Mouse (Mus musculus) heart, embryonic 14.5 days (tissue): ENCODE measurements at regions not wholly inside any gene's neighbourhood (a gene's known extent, or its start where the extent isn't known, plus 50 kb on each side); places are given as distances from the start of the nearest gene placed in this dataset.

Source experiments
- ATAC-seq: fragments of 200-750 bp; cut with Nextera tagmentation; 2 replicates; pipeline ENCODE4 v1.8.0; 2017; ENCODE audit warnings: low read depth, moderate TSS enrichment; ENCODE audit not compliant: insufficient number of reproducible peaks, insufficient read depth, low FRiP score
- H3K27ac ChIP-seq, 2 experiments: fragments of 200-500 bp in 1 of 2; fragments of 300-500 bp in 1 of 2; sonication (generic) in 1 of 2; replicated peaks in 1 of 2; 2 replicates each; pipeline ENCODE4 v1.5.1; 2012 to 2014; ENCODE audit warnings: low read depth in 2 of 2, low read length in 2 of 2, control low read depth in 1 of 2, mild to moderate bottlenecking in 1 of 2, mixed read lengths in 1 of 2; ENCODE audit not compliant: control insufficient read depth in 1 of 2, insufficient read depth in 1 of 2
- H3K27me3 ChIP-seq: fragments of 300-500 bp; sonication (generic); 2 replicates; pipeline ENCODE4 v1.6.1; 2014; ENCODE audit warnings: mild to moderate bottlenecking, low read length, control low read depth; ENCODE audit not compliant: control insufficient read depth, insufficient read depth
- H3K36me3 ChIP-seq: fragments of 300-500 bp; sonication (generic); 2 replicates; pipeline ENCODE4 v1.6.1; 2014; ENCODE audit warnings: mild to moderate bottlenecking, control low read depth, low read length, mixed read lengths; ENCODE audit not compliant: control insufficient read depth, insufficient read depth
- H3K4me1 ChIP-seq, 2 experiments: fragments of 200-500 bp in 1 of 2; fragments of 300-500 bp in 1 of 2; sonication (generic) in 1 of 2; 2 replicates each; pipeline ENCODE4 v1.6.1; 2012 to 2014; ENCODE audit warnings: low read length in 2 of 2, control low read depth in 1 of 2, mixed read lengths in 1 of 2; ENCODE audit not compliant: control insufficient read depth in 2 of 2, insufficient read depth in 2 of 2
- H3K4me2 ChIP-seq: fragments of 300-500 bp; sonication (generic); 2 replicates; pipeline ENCODE4 v1.6.1; 2014; ENCODE audit warnings: mild to moderate bottlenecking, low read length
- H3K4me3 ChIP-seq, 2 experiments: fragments of 200-500 bp in 1 of 2; fragments of 300-500 bp in 1 of 2; sonication (generic) in 1 of 2; 2 replicates each; pipeline ENCODE4 v1.5.1; 2012 to 2014; ENCODE audit warnings: low read length in 2 of 2, mild to moderate bottlenecking in 2 of 2, control low read depth in 1 of 2, low read depth in 1 of 2, moderate library complexity in 1 of 2; ENCODE audit not compliant: control insufficient read depth in 1 of 2, insufficient read depth in 1 of 2
- H3K9ac ChIP-seq: fragments of 300-500 bp; sonication (generic); 2 replicates; pipeline ENCODE4 v1.6.1; 2014; ENCODE audit warnings: mild to moderate bottlenecking, low read length
- H3K9me3 ChIP-seq: fragments of 300-500 bp; sonication (generic); 2 replicates; pipeline ENCODE4 v1.6.1; 2016; ENCODE audit warnings: low read length, control low read depth; ENCODE audit not compliant: control insufficient read depth
- WGBS: fragments of 180-500 bp; shearing (Covaris S2); extraction: QIAGEN DNeasy Blood & Tissue Kit; methylation state at CpG from one replicate; pipeline ENCODE4 v1.1.7; 2014; 5-methylcytosine and 5-hydroxymethylcytosine counted together

GRCm38 (mm10) chr5:45291276-45291675 lies 158.8 kb downstream of the Qdpr start:
- H3K9ac ChIP-seq = no peak overlapping the region
- no peaks in the 10 kb centered on the region for H3K9me3 ChIP-seq
- no peak for ATAC-seq
- H3K36me3 ChIP-seq = no peaks in the 10 kb centered on the region
- H3K4me2 ChIP-seq = no peak overlapping the region
- no peak overlapping the region for H3K4me3 ChIP-seq
- no peaks in the 10 kb centered on the region for H3K27me3 ChIP-seq
- 76% methylated on average over 3 of the region's 3 CpGs for WGBS
- H3K4me1 ChIP-seq = no peaks in the 10 kb centered on the region
- no peak overlapping the region for H3K27ac ChIP-seq

- no peak overlapping the region for H3K27ac ChIP-seq
- no peaks in the 10 kb centered on the region for H3K27me3 ChIP-seq
- no peaks in the 10 kb centered on the region for H3K9me3 ChIP-seq
- 78% methylated on average over 8 of the region's 8 CpGs for WGBS
- no peak overlapping the region for H3K4me2 ChIP-seq
- H3K36me3 ChIP-seq = no peaks in the 10 kb centered on the region
- no peak for ATAC-seq
- no peak overlapping the region for H3K9ac ChIP-seq
- H3K4me1 ChIP-seq = no peaks in the 10 kb centered on the region; a peak in 1 of 4 replicates
- no peak overlapping the region for H3K4me3 ChIP-seq
Measured at GRCm38 (mm10) chr5:45286454-45286853, 163.6 kb downstream of the Qdpr start.

- no peaks in the 10 kb centered on the region for H3K27me3 ChIP-seq
- H3K4me2 ChIP-seq = no peak overlapping the region
- ATAC-seq = no peak
- H3K9ac ChIP-seq = no peak overlapping the region
- no peak overlapping the region for H3K27ac ChIP-seq
- no peak overlapping the region for H3K4me3 ChIP-seq
- no peaks in the 10 kb centered on the region for H3K36me3 ChIP-seq
- no peaks in the 10 kb centered on the region; a peak in 1 of 4 replicates for H3K4me1 ChIP-seq
- H3K9me3 ChIP-seq = no peaks in the 10 kb centered on the region
Measured at GRCm38 (mm10) chr5:45284680-45285079, 165.4 kb downstream of the Qdpr start.

GRCm38 (mm10) chr5:45283908-45284415 lies 166.1 kb downstream of the Qdpr start:
- Histone ChIP-seq H3K4me1 (no peaks in the 10 kb centered on the region; a peak in 1 of 4 replicates), H3K27ac (no peak overlapping the region), H3K4me3 (no peak overlapping the region), H3K27me3 (no peaks in the 10 kb centered on the region), H3K9ac (no peak overlapping the region), H3K36me3 (no peaks in the 10 kb centered on the region), H3K9me3 (no peaks in the 10 kb centered on the region), H3K4me2 (no peak overlapping the region)
- 61% methylated on average over 2 of the region's 2 CpGs for WGBS
- no peak for ATAC-seq

- WGBS = 48% methylated on average over 9 of the region's 9 CpGs
- Histone ChIP-seq H3K4me2 (no peak overlapping the region), H3K27me3 (0 out of 2 replicates have a peak, but pooled peaks cover 2% of the 10 kb centered on the region), H3K4me1 (no peaks in the 10 kb centered on the region; a peak in 1 of 4 replicates), H3K4me3 (no peak overlapping the region), H3K9ac (no peak overlapping the region), H3K27ac (no peak overlapping the region), H3K36me3 (no peaks in the 10 kb centered on the region), H3K9me3 (no peaks in the 10 kb centered on the region)
- ATAC-seq = no peak
Measured at GRCm38 (mm10) chr5:45282207-45282930, 167.7 kb downstream of the Qdpr start.

GRCm38 (mm10) chr5:45278571-45278970 lies 171.5 kb downstream of the Qdpr start:
- no peaks in the 10 kb centered on the region for H3K9me3 ChIP-seq
- 3% methylated on average over 9 of the region's 9 CpGs for WGBS
- H3K27ac ChIP-seq = no peak overlapping the region
- H3K9ac ChIP-seq = peak overlapping the region; percentile 52; the same call in 1 of the 2 replicates
- no peaks in the 10 kb centered on the region for H3K36me3 ChIP-seq
- H3K4me3 ChIP-seq = peak overlapping the region in 1 of 2 experiments; percentile 25; a peak in 2 of 4 replicates
- peak overlapping the region; percentile 71 for H3K4me2 ChIP-seq
- no peak for ATAC-seq
- H3K4me1 ChIP-seq = no peaks in the 10 kb centered on the region; a peak in 1 of 4 replicates
- 0 out of 2 replicates have a peak, but pooled peaks cover 4% of the 10 kb centered on the region for H3K27me3 ChIP-seq

- peak overlapping the region; percentile 52; the same call in 1 of the 2 replicates for H3K9ac ChIP-seq
- ATAC-seq = no peak
Measured at GRCm38 (mm10) chr5:45278005-45278432, 172.0 kb downstream of the Qdpr start.

More at GRCm38 (mm10) chr5:45278005-45278432, 172.0 kb downstream of the Qdpr start:
- WGBS = 1% methylated on average over 10 of the region's 10 CpGs
- Histone ChIP-seq H3K9me3 (no peaks in the 10 kb centered on the region), H3K27me3 (0 out of 2 replicates have a peak, but pooled peaks cover 4% of the 10 kb centered on the region), H3K4me3 (peak overlapping the region; percentile 21 to 25), H3K4me2 (peak overlapping the region; percentile 71), H3K36me3 (no peaks in the 10 kb centered on the region), H3K27ac (no peak overlapping the region), H3K4me1 (no peaks in the 10 kb centered on the region; a peak in 1 of 4 replicates)
